Mouse (Mus musculus) myocyte (in vitro differentiated cells): ENCODE results near the gene Oxct2b.
"Not testable (repeated sequence)": the region's sequence is repeated elsewhere in the genome, so short reads cannot be mapped to it uniquely, and the experiment has no call there.

Source experiments
- REST ChIP-seq: IDR thresholded peaks from one replicate; pipeline ENCODE4 v1.6.1; 2011; ENCODE audit warnings: mild to moderate bottlenecking, control low read depth, moderate library complexity; ENCODE audit not compliant: insufficient read depth, insufficient read length
- USF1 ChIP-seq: IDR thresholded peaks from one replicate; pipeline ENCODE4 v1.6.1; 2011; ENCODE audit warnings: low read depth, mild to moderate bottlenecking, control low read depth, moderate library complexity

DNA sequence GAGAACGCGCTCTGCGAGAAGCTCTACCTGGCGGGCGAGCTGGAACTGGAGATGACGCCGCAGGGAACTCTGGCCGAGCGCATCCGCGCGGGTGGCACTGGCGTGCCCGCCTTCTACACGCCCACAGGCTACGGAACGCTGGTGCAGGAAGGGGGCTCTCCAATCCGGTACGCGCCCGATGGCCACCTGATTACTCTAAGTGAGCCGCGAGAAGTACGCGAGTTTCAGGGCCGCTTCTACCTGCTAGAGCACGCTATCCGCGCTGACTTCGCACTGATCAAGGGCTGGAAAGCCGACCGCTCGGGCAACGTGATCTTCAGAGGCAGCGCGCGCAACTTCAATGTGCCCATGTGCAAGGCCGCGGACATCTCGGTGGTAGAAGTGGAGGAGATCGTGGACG is 574 bp downstream of the Oxct2b start:
- not testable (repeated sequence) for TF ChIP-seq REST, USF1
